Mouse (Mus musculus) bone marrow macrophage, adult 2 months (primary cell): ENCODE measurements around the gene Pex13.

Experiments used
- CTCF ChIP-seq: IDR thresholded peaks from 2 replicates; pipeline ENCODE4 v1.5.1; 2012; ENCODE audit warnings: low read depth, mild to moderate bottlenecking, low read length, moderate library complexity
- POLR2A ChIP-seq: IDR thresholded peaks from 2 replicates; pipeline ENCODE4 v1.6.1; 2012; ENCODE audit warnings: mild to moderate bottlenecking, low read depth, low read length, borderline replicate concordance

- TF ChIP-seq CTCF (no peak), POLR2A (no peak)
Measured at GRCm38 (mm10) chr11:23634573-23634972, 31.2 kb downstream of the Pex13 start.
